Comparison of ENCODE assay signal across 17 mouse cellular contexts in genomic region chr19:18817425-18817824, GRCm38 (mm10).
A peak's percentile ranks its signal among the peaks of the same experiment; 100 is the strongest.
DNase-seq lines count a peak whose midpoint lies in the region; ATAC-seq and TF ChIP-seq lines count a peak whose summit lies in the region.
"Had no signal": no experiment of that assay in that cellular context is flagged by ENCODE, and none has a peak within 500 bp of the region (broad histone marks: within the 10 kb centered on the region; RNA-seq: fewer than 3 reads in every experiment).

No protein-coding gene starts in this region.

- peak; percentile 46 for TF ChIP-seq CTCF in E14TG2a.4 (conservative IDR thresholded peaks at IDR 0.05; ENCODE audit: low read length)

- peak; percentile 22 for DNase-seq in kidney, adult 9 months
- DNase-seq in 3T3-L1 (ENCODE audit: low read depth, low spot score): peak; percentile 60
- DNase-seq in ZHBTc4 (ENCODE audit: low read depth, low spot score): peak; percentile 30
- no peak for DNase-seq in MN1 (ENCODE audit: low spot score)
- DNase-seq: adrenal gland, adult 8-10 months; cerebellum, adult 9-10 months; kidney, postnatal 10 days; retina, postnatal 1 day; thymus, postnatal 36 days had no signal

- no peaks in the 10 kb centered on the region for H3K27me3 ChIP-seq in kidney, embryonic 15.5 days
- no peaks in the 10 kb centered on the region for H3K27me3 ChIP-seq in E14TG2a.4 (ENCODE audit: insufficient read depth, low read length)
- H3K27me3 ChIP-seq: hindbrain, embryonic 12.5 days; limb, embryonic 13.5 days; liver, embryonic 15.5 days; megakaryocyte, embryonic 14.5 days had no signal

- no peak for ATAC-seq in kidney, embryonic 15.5 days (replicated peaks; ENCODE audit: low FRiP score)
- ATAC-seq in megakaryocyte-erythroid progenitor cell, adult 5-6 weeks (replicated peaks; ENCODE audit: low FRiP score, low TSS enrichment, poor library complexity, severe bottlenecking): no peak
- ATAC-seq: midbrain, embryonic 16.5 days had no signal

- peaks cover 11% of the 10 kb centered on the region for H3K4me1 ChIP-seq in kidney, embryonic 15.5 days
- no peaks in the 10 kb centered on the region for H3K4me1 ChIP-seq in E14TG2a.4 (replicated peaks; ENCODE audit: low read depth, low read length)
- H3K4me1 ChIP-seq: hindbrain, embryonic 12.5 days; limb, embryonic 13.5 days; liver, embryonic 15.5 days; megakaryocyte, embryonic 14.5 days had no signal

- H3K36me3 ChIP-seq in kidney, embryonic 15.5 days: no peaks in the 10 kb centered on the region
- no peaks in the 10 kb centered on the region for H3K36me3 ChIP-seq in E14TG2a.4 (ENCODE audit: insufficient read depth, low read length)
- H3K36me3 ChIP-seq: hindbrain, embryonic 12.5 days; limb, embryonic 13.5 days; liver, embryonic 15.5 days had no signal

- H3K4me2 ChIP-seq in kidney, embryonic 15.5 days: no peak overlapping the region
- H3K4me2 ChIP-seq: hindbrain, embryonic 12.5 days; limb, embryonic 13.5 days; liver, embryonic 15.5 days had no signal

- no peak overlapping the region for H3K9ac ChIP-seq in kidney, embryonic 15.5 days
- H3K9ac ChIP-seq: hindbrain, embryonic 12.5 days; limb, embryonic 13.5 days; liver, embryonic 15.5 days had no signal

- no peak overlapping the region for H3K27ac ChIP-seq in kidney, embryonic 15.5 days
- H3K27ac ChIP-seq: hindbrain, embryonic 12.5 days; limb, embryonic 13.5 days; liver, embryonic 15.5 days had no signal

- H3K9me3 ChIP-seq in kidney, embryonic 15.5 days (replicated peaks): no peaks in the 10 kb centered on the region
- no peaks in the 10 kb centered on the region for H3K9me3 ChIP-seq in E14TG2a.4 (ENCODE audit: low read length)
- H3K9me3 ChIP-seq: hindbrain, embryonic 12.5 days; limb, embryonic 13.5 days; liver, embryonic 15.5 days; megakaryocyte, embryonic 14.5 days had no signal

- H3K4me3 ChIP-seq in kidney, embryonic 15.5 days (replicated peaks): no peak overlapping the region
- H3K4me3 ChIP-seq in E14TG2a.4 (replicated peaks; ENCODE audit: low read length): no peak overlapping the region
- H3K4me3 ChIP-seq: hindbrain, embryonic 12.5 days; limb, embryonic 13.5 days; liver, embryonic 15.5 days; megakaryocyte, embryonic 14.5 days had no signal

- WGBS in kidney, embryonic 15.5 days: 78% methylated on average over 2 of the region's 2 CpGs
